Mouse (Mus musculus) CD4-positive, CD25-positive, alpha-beta regulatory T cell, adult 4 months (primary cell): ENCODE measurements at regions not wholly inside any gene's neighbourhood (a gene's known extent, or its start where the extent isn't known, plus 50 kb on each side); places are given as distances from the start of the nearest gene placed in this dataset.

Source experiments
- ATAC-seq: one replicate; pipeline ENCODE4 v1.8.0; 2017

GRCm38 (mm10) chr6:143487003-143487402, 320.0 kb downstream of the Etnk1 start:
- ATAC-seq = no peak

DNA sequence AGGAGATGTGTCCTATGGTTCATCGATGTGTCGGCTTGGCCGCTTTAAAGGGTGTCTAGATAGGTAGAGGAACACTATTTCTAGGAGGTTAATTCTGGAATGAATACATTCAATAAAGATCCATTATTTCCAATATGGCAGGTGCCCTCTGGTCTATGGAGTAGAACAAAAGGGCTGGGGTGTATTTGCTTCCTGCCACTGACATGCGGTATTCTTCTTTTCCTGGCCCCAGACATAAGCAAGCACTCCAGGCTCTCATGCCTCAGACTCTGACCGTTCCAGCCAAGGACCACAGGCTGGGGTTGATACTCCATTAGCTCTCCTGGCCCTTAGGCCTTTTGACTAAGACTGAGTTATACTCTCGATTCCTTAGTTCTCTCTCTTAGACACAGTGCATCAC, 323.0 kb downstream of the Etnk1 start:
- no peak for ATAC-seq

DNA sequence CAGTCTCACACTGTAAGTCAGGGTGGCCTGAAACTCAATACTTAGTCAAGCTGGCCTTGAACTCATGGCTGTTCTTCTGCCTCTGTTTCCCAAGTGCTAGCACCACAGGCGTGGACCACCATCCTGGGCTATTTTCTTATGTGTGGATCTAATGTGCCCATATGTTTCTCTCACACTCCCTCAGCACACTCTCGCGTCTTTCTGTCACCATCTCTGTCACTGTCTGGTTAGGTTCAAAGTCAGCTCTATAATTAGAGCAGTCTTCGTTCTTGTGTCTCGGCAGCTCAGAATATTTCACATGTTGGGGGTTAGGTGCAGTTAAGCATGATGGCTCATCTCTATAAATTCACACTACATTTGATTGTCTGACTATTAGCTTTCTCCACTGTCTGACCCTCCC, 324.4 kb downstream of the Etnk1 start:
- ATAC-seq = no peak

- ATAC-seq = no peak
Observed at GRCm38 (mm10) chr6:143493543-143493942, 326.5 kb downstream of the Etnk1 start.

GRCm38 (mm10) chr6:143494341-143494740, 327.3 kb downstream of the Etnk1 start:
- ATAC-seq = no peak

- ATAC-seq = no peak
Observed at GRCm38 (mm10) chr6:143494886-143495285, 327.9 kb downstream of the Etnk1 start.

- no peak for ATAC-seq
Observed at GRCm38 (mm10) chr6:143498764-143499163, 331.7 kb downstream of the Etnk1 start.

GRCm38 (mm10) chr6:143499259-143500043, 332.4 kb downstream of the Etnk1 start:
- ATAC-seq = no peak

DNA sequence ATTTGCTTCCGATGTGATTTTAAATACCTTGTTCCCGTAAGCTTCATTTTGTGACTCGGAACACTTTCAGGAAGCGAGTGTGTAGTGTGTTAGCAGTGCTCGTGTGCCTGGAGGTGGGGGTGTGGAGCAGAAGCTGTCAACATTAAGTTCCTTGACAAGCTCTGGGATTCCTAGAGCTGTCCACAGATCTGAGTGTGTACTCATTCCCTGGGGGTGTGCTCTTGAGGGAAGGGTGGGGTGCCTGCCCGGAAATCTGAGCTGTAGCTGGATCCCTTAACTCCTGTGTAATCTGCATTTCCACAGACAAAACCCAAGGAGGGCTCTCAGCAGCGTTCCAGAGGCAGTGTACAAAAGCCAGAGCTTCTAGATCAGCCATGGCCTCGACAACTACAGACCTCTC, 335.8 kb downstream of the Etnk1 start:
- no peak for ATAC-seq

DNA sequence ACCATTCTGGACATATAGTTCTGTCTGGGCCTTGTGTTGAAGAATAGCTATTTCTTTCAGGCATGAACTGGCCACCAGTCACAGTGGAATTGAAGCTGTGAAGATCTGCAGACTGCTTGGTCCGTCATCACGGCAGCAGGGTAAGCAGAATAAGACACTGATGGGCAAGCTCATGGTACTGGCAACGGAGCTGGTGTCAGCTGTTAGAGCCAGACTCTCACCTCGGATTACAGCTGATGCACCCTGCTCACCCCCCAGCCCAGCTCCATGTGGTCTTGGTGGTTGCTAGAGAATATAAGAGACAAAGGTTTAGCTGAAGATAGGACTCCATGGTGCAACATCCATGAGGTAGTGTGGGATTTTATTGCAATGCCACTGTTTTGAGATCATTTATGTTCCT, 336.9 kb downstream of the Etnk1 start:
- ATAC-seq = no peak

- ATAC-seq = no peak
Observed at GRCm38 (mm10) chr6:143513459-143513858, 346.4 kb downstream of the Etnk1 start.

- ATAC-seq = no peak
Observed at GRCm38 (mm10) chr6:143515137-143515536, 348.1 kb downstream of the Etnk1 start.

- no peak for ATAC-seq
Observed at GRCm38 (mm10) chr6:143516746-143517145, 349.7 kb downstream of the Etnk1 start.

DNA sequence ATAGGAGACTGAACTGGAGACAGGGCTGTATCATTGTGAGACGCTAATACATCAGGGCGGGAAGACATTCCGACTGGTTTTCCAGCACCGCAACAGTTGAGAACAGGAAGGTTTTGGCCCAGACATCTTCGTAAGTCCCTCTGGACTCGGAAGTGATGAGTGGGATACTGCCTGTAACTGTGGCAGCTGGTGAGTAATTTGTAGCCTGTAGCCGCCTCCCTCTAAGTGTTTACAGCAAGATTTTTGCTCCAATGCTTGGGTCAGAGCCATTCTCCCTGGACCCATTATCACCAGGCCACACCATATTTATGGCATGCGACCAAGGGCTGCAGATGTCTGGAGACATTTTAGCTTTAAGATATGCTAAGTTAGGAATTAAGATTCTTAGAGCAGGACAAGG, 351.5 kb downstream of the Etnk1 start:
- ATAC-seq = no peak

DNA sequence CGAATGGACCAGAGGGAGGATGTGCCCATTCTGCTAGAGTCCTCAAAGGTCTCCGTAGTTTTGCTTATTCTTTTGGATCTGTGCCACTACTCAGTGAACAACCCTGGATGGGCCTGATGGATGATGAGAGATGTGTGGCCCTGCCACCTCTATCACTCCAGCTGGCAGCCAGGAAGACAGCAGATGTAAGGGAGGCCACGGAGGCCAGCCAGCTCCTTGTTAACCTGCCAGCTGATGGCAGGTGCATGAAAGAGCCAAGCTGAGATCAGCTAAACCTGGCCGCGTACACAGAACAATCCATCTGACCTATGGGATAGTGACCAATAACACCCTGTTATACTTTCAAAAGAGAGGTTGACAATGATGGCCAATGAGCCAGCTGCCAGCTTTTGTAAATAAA, 352.6 kb downstream of the Etnk1 start:
- ATAC-seq = no peak

DNA sequence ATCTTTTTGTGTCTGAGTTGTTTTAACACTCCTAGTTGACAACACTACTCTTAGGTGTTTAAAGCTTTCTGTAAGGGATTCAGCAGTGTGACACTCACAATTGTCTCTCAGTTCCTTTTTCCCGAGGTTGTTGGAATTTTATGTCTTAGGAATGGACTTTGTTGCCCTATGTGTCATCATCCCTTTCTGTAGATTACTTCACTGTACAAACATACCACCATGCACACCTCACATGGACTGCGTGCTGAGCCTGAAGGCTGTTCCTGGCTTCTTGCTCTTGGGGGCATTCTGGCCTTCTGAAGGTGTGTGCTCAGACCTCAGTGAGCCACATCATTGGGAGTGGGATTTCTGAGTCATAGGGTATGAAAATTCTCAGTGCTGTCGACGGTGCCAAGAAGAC, 358.1 kb downstream of the Etnk1 start:
- ATAC-seq = no peak

GRCm38 (mm10) chr6:143528898-143529297, 361.9 kb downstream of the Etnk1 start:
- no peak for ATAC-seq

DNA sequence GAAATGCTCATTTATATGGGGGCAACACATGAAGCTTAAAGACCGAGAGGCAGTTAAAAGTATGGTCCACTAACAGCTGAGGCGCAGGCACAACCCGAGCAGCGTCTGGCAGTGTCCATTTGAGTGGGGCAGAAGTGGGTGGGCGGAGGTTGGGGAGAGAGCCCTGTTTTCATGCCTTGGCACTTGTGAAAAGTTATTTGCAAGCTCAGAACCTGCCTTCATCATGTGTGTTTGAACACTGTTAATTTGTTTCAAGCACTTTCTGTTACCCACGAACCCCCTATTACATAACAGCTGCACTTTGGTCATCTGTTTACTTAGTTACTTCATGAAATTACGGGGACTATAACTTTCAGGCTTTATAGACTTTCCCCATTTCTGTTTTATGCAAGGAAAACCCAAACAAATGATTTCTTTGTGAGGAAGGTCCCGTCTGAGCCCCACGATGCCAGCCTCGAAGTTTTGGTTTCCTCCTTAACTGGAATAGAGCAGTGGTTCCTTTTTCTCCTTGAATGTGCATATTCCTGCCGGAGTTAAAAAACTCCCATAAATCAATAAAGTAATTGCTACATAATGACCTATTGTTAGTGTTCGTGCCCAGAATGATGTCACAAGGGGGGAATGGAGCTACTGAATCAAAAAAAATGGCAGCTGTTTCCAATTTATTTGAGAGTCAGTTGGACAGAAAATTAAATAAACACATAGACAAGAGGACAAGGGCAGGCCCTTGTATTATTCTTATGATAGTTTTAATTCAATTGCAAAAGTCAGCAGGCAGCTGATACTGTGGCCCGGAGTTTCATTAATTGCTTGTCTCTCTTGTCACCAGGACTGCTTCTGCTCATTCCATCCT, 363.6 kb downstream of the Etnk1 start:
- ATAC-seq = no peak

- no peak for ATAC-seq
Observed at GRCm38 (mm10) chr6:143531477-143531876, 364.5 kb downstream of the Etnk1 start.

- no peak for ATAC-seq
Observed at GRCm38 (mm10) chr6:143532380-143532779, 365.4 kb downstream of the Etnk1 start.

- ATAC-seq = no peak
Observed at GRCm38 (mm10) chr6:143535265-143535664, 368.2 kb downstream of the Etnk1 start.

DNA sequence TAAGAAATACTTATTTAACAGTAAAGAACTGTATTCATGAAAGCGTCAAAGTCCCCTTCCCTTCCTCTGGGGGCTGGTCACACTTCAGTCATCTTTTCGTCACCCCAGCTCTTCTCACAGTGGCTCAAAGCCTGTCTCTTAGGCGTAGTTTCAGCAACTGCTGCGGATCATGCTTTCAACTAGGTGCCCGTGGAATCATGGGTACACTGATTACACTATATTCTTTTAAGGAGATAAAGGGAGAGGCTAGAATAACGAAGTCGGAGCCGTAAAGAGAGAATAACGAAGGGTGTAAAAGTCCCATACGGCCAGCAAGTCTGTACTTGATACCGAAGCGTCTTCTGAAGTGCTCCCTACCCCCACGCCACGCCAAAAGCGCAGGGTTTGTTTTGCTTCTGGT, 368.7 kb downstream of the Etnk1 start:
- ATAC-seq = no peak

DNA sequence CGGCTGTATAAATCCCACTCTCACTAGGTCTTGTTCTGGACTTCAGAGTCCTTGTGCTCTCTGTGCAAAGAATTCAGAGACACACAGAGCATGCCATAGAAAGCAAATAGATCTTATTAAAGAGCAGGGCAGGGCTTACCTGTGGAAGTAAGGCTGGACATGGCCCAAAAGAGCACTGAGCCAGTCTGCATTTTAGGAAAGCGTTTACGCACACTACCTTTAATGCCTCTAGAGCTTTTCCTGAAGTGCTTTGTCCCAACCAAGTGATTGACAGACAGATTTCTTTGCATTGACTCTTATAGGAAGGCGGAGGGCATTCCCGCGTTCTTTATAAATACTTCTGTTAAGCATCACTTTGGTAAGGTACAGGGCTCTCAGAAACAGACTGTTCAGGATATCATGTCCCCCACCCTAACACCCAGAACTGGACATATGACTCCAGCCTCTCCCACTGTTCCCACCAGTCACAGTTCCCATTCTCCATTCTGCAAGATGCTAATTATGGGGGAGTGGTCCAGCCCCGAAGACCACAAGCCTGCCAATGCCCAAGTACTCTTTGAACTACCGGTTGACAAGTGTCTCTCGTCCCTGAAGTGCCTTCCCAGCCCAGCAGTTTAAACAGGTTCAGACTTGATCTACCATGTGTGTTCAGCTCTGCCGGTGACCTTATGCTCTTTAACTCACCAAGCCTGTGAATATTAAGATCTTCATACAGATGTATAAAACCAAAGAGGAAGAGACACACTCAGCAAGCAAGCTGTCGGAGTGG, 369.7 kb downstream of the Etnk1 start:
- ATAC-seq = no peak
